Mouse (Mus musculus) limb, embryonic 12.5 days (tissue): ENCODE measurements at regions not wholly inside any gene's neighbourhood (a gene's known extent, or its start where the extent isn't known, plus 50 kb on each side); places are given as distances from the start of the nearest gene placed in this dataset.

ENCODE experiments used
- ATAC-seq: fragments of 200-750 bp; cut with Nextera tagmentation; 2 replicates; pipeline ENCODE4 v1.8.0; 2017; ENCODE audit warnings: low read depth, moderate TSS enrichment; ENCODE audit not compliant: insufficient number of reproducible peaks, insufficient read depth, low FRiP score, low TSS enrichment
- H3K27ac ChIP-seq: fragments of 300-500 bp; sonication (generic); 2 replicates; pipeline ENCODE4 v1.5.1; 2016; ENCODE audit warnings: mild to moderate bottlenecking, moderate library complexity
- H3K27me3 ChIP-seq: fragments of 300-500 bp; sonication (generic); 2 replicates; pipeline ENCODE4 v1.6.1; 2016; ENCODE audit warnings: mild to moderate bottlenecking, moderate library complexity
- H3K36me3 ChIP-seq: fragments of 300-500 bp; sonication (generic); 2 replicates; pipeline ENCODE4 v1.6.1; 2016; ENCODE audit warnings: mild to moderate bottlenecking, moderate library complexity
- H3K4me1 ChIP-seq: fragments of 300-500 bp; sonication (generic); replicated peaks from 2 replicates; pipeline ENCODE4 v1.6.1; 2016
- H3K4me2 ChIP-seq: fragments of 300-500 bp; sonication (generic); 2 replicates; pipeline ENCODE4 v1.6.1; 2016; ENCODE audit warnings: mild to moderate bottlenecking, moderate library complexity
- H3K4me3 ChIP-seq: fragments of 300-500 bp; sonication (generic); replicated peaks from 2 replicates; pipeline ENCODE4 v1.5.1; 2016; ENCODE audit warnings: mild to moderate bottlenecking
- H3K9ac ChIP-seq: fragments of 300-500 bp; sonication (generic); replicated peaks from 2 replicates; pipeline ENCODE4 v1.6.1; 2016; ENCODE audit warnings: mild to moderate bottlenecking, moderate library complexity
- H3K9me3 ChIP-seq: fragments of 300-500 bp; sonication (generic); 2 replicates; pipeline ENCODE4 v1.6.1; 2016; ENCODE audit warnings: mild to moderate bottlenecking, moderate library complexity
- WGBS: fragments of 180-500 bp; shearing (Covaris S2); methylation state at CpG from one replicate; pipeline ENCODE4 v1.1.7; 2016; 5-methylcytosine and 5-hydroxymethylcytosine counted together

DNA sequence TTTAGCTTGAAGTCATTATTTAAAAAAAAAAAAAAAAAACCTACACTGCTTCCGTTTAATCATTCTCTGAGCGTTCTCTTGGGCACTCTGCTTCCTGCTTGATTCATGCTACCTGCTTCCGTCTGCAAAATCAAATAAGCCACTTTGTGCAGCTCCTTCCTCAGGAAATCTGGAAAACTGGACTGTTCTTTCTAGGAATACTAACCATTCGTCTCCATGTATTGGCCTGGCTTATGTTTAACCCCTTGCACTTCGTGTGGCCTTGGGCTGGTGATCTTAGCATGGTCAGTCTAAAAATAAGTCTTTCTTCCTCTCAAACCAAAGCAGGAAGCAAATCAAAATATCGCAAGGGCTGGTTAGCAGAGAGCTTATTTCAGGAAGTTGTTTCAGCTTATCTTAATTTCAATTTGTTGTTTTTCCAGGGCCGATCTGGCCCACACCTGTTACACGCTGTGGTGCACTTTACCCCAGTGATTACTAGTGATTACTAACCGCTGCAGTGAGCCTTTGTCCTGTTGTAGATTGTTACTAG lies 68.5 kb upstream of the Lcorl start:
- Histone ChIP-seq H3K4me2 (no peak overlapping the region), H3K4me1 (no peaks in the 10 kb centered on the region), H3K27ac (no peak overlapping the region), H3K36me3 (no peaks in the 10 kb centered on the region), H3K9me3 (no peaks in the 10 kb centered on the region), H3K4me3 (no peak overlapping the region), H3K27me3 (no peaks in the 10 kb centered on the region), H3K9ac (no peak overlapping the region)
- no peak for ATAC-seq
- 60% methylated on average over 9 of the region's 9 CpGs for WGBS

GRCm38 (mm10) chr5:45923907-45924594 lies 66.6 kb upstream of the Lcorl start:
- no peaks in the 10 kb centered on the region for H3K27me3 ChIP-seq
- H3K4me3 ChIP-seq: no peak overlapping the region
- ATAC-seq: no peak
- no peak overlapping the region for H3K4me2 ChIP-seq
- H3K36me3 ChIP-seq: no peaks in the 10 kb centered on the region
- WGBS: 85% methylated on average over 3 of the region's 3 CpGs
- no peak overlapping the region for H3K27ac ChIP-seq
- H3K4me1 ChIP-seq: no peaks in the 10 kb centered on the region
- no peak overlapping the region for H3K9ac ChIP-seq
- no peaks in the 10 kb centered on the region for H3K9me3 ChIP-seq
